Mouse (Mus musculus) ES-E14 (cell line): ENCODE data around the gene Sdk2. TPM values are rescaled to one million over a fixed set of nuclear protein-coding genes. Genes with fewer than 3 reads are reported as not detected.
A peak's percentile ranks its signal among the peaks of the same experiment; 100 is the strongest.

Experiments used
- DNase-seq: peaks from one replicate; pipeline ENCODE4 v3.0.0-alpha.2; 2013; ENCODE audit warnings: low read depth, low spot score
- H3K27ac ChIP-seq: 2 replicates; pipeline ENCODE4 v1.5.1; 2012; ENCODE audit warnings: low read depth, mild to moderate bottlenecking, low read length, moderate library complexity, mixed read lengths; ENCODE audit not compliant: poor library complexity, insufficient read depth, severe bottlenecking
- H3K36me3 ChIP-seq: 2 replicates; pipeline ENCODE4 v1.6.1; 2012; ENCODE audit warnings: mild to moderate bottlenecking, low read length, moderate library complexity, mixed read lengths; ENCODE audit not compliant: control insufficient read depth, poor library complexity, insufficient read depth, severe bottlenecking
- H3K4me1 ChIP-seq, 2 experiments: fragments of 150-350 bp in 1 of 2; sonication (generic) in 1 of 2; 2 replicates each; pipeline ENCODE4 v1.6.1; 2012; ENCODE audit warnings: low read length in 2 of 2, mild to moderate bottlenecking in 1 of 2, mixed read lengths in 1 of 2; ENCODE audit not compliant: control insufficient read depth in 2 of 2, insufficient read depth in 2 of 2, poor library complexity in 1 of 2
- H3K4me3 ChIP-seq, 2 experiments: fragments of 150-350 bp in 1 of 2; sonication (generic) in 1 of 2; 2 replicates each; pipeline ENCODE4 v1.5.1; 2012; ENCODE audit warnings: low read length in 2 of 2, low read depth in 1 of 2, mild to moderate bottlenecking in 1 of 2, mixed read lengths in 1 of 2; ENCODE audit not compliant: insufficient read depth in 1 of 2, poor library complexity in 1 of 2, severe bottlenecking in 1 of 2
- H3K9ac ChIP-seq: 2 replicates; pipeline ENCODE4 v1.6.1; 2012; ENCODE audit warnings: low read depth, mild to moderate bottlenecking, low read length, mixed read lengths; ENCODE audit not compliant: poor library complexity, insufficient read depth, severe bottlenecking
- H3K9me3 ChIP-seq: fragments of 150-350 bp; sonication (generic); 2 replicates; pipeline ENCODE4 v1.6.1; 2012; ENCODE audit warnings: low read depth, mild to moderate bottlenecking, low read length; ENCODE audit not compliant: control insufficient read depth, insufficient read depth
- CHD2 ChIP-seq: IDR thresholded peaks from 2 replicates; pipeline ENCODE4 v1.6.1; 2014; ENCODE audit warnings: mild to moderate bottlenecking, low read depth, low read length, inconsistent platforms
- HCFC1 ChIP-seq: IDR thresholded peaks from 2 replicates; pipeline ENCODE4 v1.6.1; 2012; ENCODE audit warnings: low read length, inconsistent platforms, borderline replicate concordance; ENCODE audit not compliant: insufficient read depth
- MAFK ChIP-seq: IDR thresholded peaks from 2 replicates; pipeline ENCODE4 v1.6.1; 2014; ENCODE audit warnings: mild to moderate bottlenecking, low read depth, low read length, inconsistent platforms; ENCODE audit not compliant: insufficient read depth
- ZC3H11A ChIP-seq: IDR thresholded peaks from 2 replicates; pipeline ENCODE4 v1.6.1; 2012; ENCODE audit warnings: low read depth, mild to moderate bottlenecking, inconsistent platforms, low read length, borderline replicate concordance
- ZNF384 ChIP-seq: IDR thresholded peaks from 2 replicates; pipeline ENCODE4 v1.6.1; 2012; ENCODE audit warnings: low read depth, low read length, inconsistent platforms
- in situ Hi-C, 2 experiments: fragments of 600-800 bp; cut with MboI; formaldehyde crosslinking; loops; one replicate each; pipeline ENCODE4 v1.15.1; 2025; ENCODE audit warnings: low sequenced_read_pairs in 2 of 2, inconsistent platforms in 1 of 2; ENCODE audit not compliant: unreplicated experiment in 2 of 2
- total RNA-seq: library from RNA; depleted of rRNA; stranded (reverse); fragments of 300-350 nt; gene quantifications from 2 replicates; pipeline ENCODE4 v1.2.3, GENCODE M21; 2012

Sdk2 gene
- total RNA-seq, 1 experiment: 2.0 TPM

- Histone ChIP-seq H3K9ac (no peak overlapping the region), H3K9me3 (no peaks in the 10 kb centered on the region), H3K4me1 (no peaks in the 10 kb centered on the region), H3K36me3 (no peaks in the 10 kb centered on the region), H3K27ac (no peak overlapping the region), H3K4me3 (no peak overlapping the region)
- TF ChIP-seq ZNF384 (no peak), HCFC1 (no peak), ZC3H11A (no peak), MAFK (no peak), CHD2 (no peak)
- in situ Hi-C loops: no loop called here
- no peak for DNase-seq
Observed at GRCm38 (mm10) chr11:114093636-114094035, 26.8 kb upstream of the Sdk2 start.

- no peak for DNase-seq
- Histone ChIP-seq H3K9ac (no peak overlapping the region), H3K4me1 (no peaks in the 10 kb centered on the region), H3K9me3 (no peaks in the 10 kb centered on the region), H3K4me3 (no peak overlapping the region), H3K27ac (no peak overlapping the region), H3K36me3 (no peaks in the 10 kb centered on the region)
- in situ Hi-C loops: no loop called here
- TF ChIP-seq ZC3H11A (no peak), CHD2 (no peak), MAFK (no peak), ZNF384 (no peak), HCFC1 (no peak)
Observed at GRCm38 (mm10) chr11:114093175-114093574, 26.3 kb upstream of the Sdk2 start.

GRCm38 (mm10) chr11:114080606-114081005 is 13.8 kb upstream of the Sdk2 start:
- Histone ChIP-seq H3K36me3 (no peaks in the 10 kb centered on the region), H3K9ac (no peak overlapping the region), H3K4me1 (no peaks in the 10 kb centered on the region), H3K4me3 (no peak overlapping the region), H3K9me3 (no peaks in the 10 kb centered on the region), H3K27ac (no peak overlapping the region)
- TF ChIP-seq MAFK (no peak), HCFC1 (no peak), CHD2 (no peak), ZC3H11A (no peak), ZNF384 (no peak)
- DNase-seq: no peak
- in situ Hi-C loops: no loop called here

GRCm38 (mm10) chr11:114072644-114073043 is 5.8 kb upstream of the Sdk2 start:
- H3K9ac ChIP-seq: no peak overlapping the region
- in situ Hi-C loops: no loop called here
- DNase-seq: no peak
- no peaks in the 10 kb centered on the region for H3K36me3 ChIP-seq
- H3K4me3 ChIP-seq: no peak overlapping the region
- H3K9me3 ChIP-seq: no peaks in the 10 kb centered on the region
- peaks cover 0 to 2% of the 10 kb centered on the region in 2 experiments; a peak in 1 of 4 replicates for H3K4me1 ChIP-seq
- H3K27ac ChIP-seq: no peak overlapping the region
- TF ChIP-seq ZC3H11A (no peak), HCFC1 (no peak), ZNF384 (no peak), CHD2 (no peak), MAFK (no peak)

- Histone ChIP-seq H3K9ac (no peak overlapping the region), H3K4me3 (no peak overlapping the region), H3K4me1 (peaks cover 0 to 2% of the 10 kb centered on the region in 2 experiments; a peak in 1 of 4 replicates), H3K36me3 (no peaks in the 10 kb centered on the region), H3K27ac (no peak overlapping the region), H3K9me3 (no peaks in the 10 kb centered on the region)
- peak; percentile 68 for DNase-seq
- in situ Hi-C loops: no loop called here
- TF ChIP-seq ZC3H11A (no peak), ZNF384 (no peak), MAFK (no peak), HCFC1 (no peak), CHD2 (no peak)
Observed at GRCm38 (mm10) chr11:114071998-114072397, 5.2 kb upstream of the Sdk2 start.
